ENCODE assay signal across 20 mouse cellular contexts in the genomic region with DNA sequence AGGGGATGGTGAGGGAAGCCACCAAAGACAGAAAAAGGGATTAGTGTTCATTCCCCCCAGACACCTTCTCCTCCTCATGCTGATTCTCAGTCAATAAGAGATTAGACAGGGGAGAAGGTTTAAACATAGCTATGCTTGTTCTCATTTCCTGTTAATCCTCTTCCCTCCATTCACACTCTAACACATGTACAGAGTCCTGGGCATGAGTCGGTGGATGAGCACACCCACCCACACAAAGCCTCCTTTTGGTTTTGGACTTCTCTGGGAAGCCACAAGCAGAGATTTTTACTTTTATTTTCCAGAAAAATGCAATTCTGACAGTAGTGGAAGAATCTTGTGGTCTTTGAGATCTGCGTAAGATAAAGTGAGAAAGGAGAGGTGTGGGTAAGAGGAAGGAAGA.
DNase-seq lines count a peak whose midpoint lies in the region; TF ChIP-seq lines count a peak whose summit lies in the region.
"Had no signal": no experiment of that assay in that cellular context is flagged by ENCODE, and none has a peak within 500 bp of the region (broad histone marks: within the 10 kb centered on the region; RNA-seq: fewer than 3 reads in every experiment).

No protein-coding gene starts in this region.

- WGBS in kidney, adult 2 months, result 84% methylated on average over 2 of the region's 2 CpGs

- H3K4me3 ChIP-seq in left cerebral cortex, adult 2 months, result no peak overlapping the region
- H3K4me3 ChIP-seq in kidney, adult 2 months (ENCODE audit: insufficient read depth, low read depth, low read length), result no peak overlapping the region
- H3K4me3 ChIP-seq: embryonic facial prominence, embryonic 10.5 days; forebrain, embryonic 13.5 days; heart, embryonic 13.5 days; hindbrain, embryonic 15.5 days had no signal

- H3K27me3 ChIP-seq in kidney, adult 2 months (replicated peaks; ENCODE audit: control insufficient read depth, insufficient read depth, low read length), result no peaks in the 10 kb centered on the region
- H3K27me3 ChIP-seq: forebrain, embryonic 13.5 days; heart, embryonic 13.5 days; hindbrain, embryonic 15.5 days; Patski had no signal

- no peaks in the 10 kb centered on the region for H3K4me1 ChIP-seq in kidney, adult 2 months (ENCODE audit: control insufficient read depth, insufficient read depth, low read length)
- H3K4me1 ChIP-seq: embryonic facial prominence, embryonic 10.5 days; forebrain, embryonic 13.5 days; heart, embryonic 13.5 days; hindbrain, embryonic 15.5 days had no signal

- no peaks in the 10 kb centered on the region for H3K36me3 ChIP-seq in kidney, adult 2 months (ENCODE audit: control insufficient read depth, insufficient read depth, low read length)
- H3K36me3 ChIP-seq: embryonic facial prominence, embryonic 10.5 days; heart, embryonic 13.5 days; hindbrain, embryonic 15.5 days had no signal

- peak; percentile 18 to 66 for DNase-seq in frontal cortex, adult 2 months (ENCODE audit: extremely low spot score in 1 of 2, low spot score in 1 of 2)
- DNase-seq in frontal cortex, postnatal 10 days (ENCODE audit: low spot score in 2 of 2), result no peak
- DNase-seq in left cerebral cortex, adult 2 months (ENCODE audit: extremely low spot score in 1 of 2, low spot score in 2 of 2), result no peak
- DNase-seq in left cerebral cortex, postnatal 10 days (ENCODE audit: extremely low spot score in 1 of 2, low spot score in 2 of 2), result no peak
- peak; percentile 5 for DNase-seq in right cerebral cortex, postnatal 25 days
- no peak for DNase-seq in right cerebral cortex, postnatal 10 days (ENCODE audit: low spot score in 2 of 2)
- DNase-seq in kidney, adult 2 months, result no peak
- DNase-seq: adrenal gland, postnatal 14 days; cerebellum, adult 18-20 months; cerebellum, adult 9-11 months; cerebellum, postnatal 36 days; forebrain, postnatal 0 days; gastrocnemius, postnatal 36 days; heart, adult 11 months; heart, postnatal 36 days had no signal

- peak overlapping the region; percentile 33; the same call in 1 of the 2 replicates for H3K27ac ChIP-seq in left cerebral cortex, adult 2 months
- H3K27ac ChIP-seq in kidney, adult 2 months (ENCODE audit: insufficient read depth, low read depth, low read length), result no peak overlapping the region
- H3K27ac ChIP-seq: embryonic facial prominence, embryonic 10.5 days; forebrain, embryonic 13.5 days; heart, embryonic 13.5 days; hindbrain, embryonic 15.5 days had no signal

- intact Hi-C loops in left cerebral cortex, adult 2 months (cut with DNase I), result loop anchor here (1.0 to 5.0 kb wide), 5 partner anchors 288 to 931 kb away; partner anchors contain the start of gene Large1
- intact Hi-C loops in left cerebral cortex, postnatal 10 days (cut with DNase I), result no loop called here

- TF ChIP-seq CTCF in left cerebral cortex, adult 2 months (IDR thresholded peaks at IDR 0.05), result no peak
- TF ChIP-seq CTCF in kidney, adult 2 months (conservative IDR thresholded peaks at IDR 0.05; ENCODE audit: insufficient read depth, insufficient read length, low read depth, low read length), result no peak

- no peak for TF ChIP-seq POLR2A in kidney, adult 2 months (IDR thresholded peaks at IDR 0.05; ENCODE audit: low read depth, low read length)

Comparison
In these comparisons a context has a peak if more than half of its experiments do, and no peak if none do; other contexts are left out.
1. DNase-seq: peak in frontal cortex, adult 2 months (2 of 2) and right cerebral cortex, postnatal 25 days (single experiment); none in frontal cortex, postnatal 10 days (0 of 2), left cerebral cortex, adult 2 months (0 of 2), left cerebral cortex, postnatal 10 days (0 of 2), right cerebral cortex, postnatal 10 days (0 of 2) and kidney, adult 2 months (single experiment).